25 mouse cellular contexts compared by ENCODE assay signal in genomic region chr3:159016426-159016825, GRCm38 (mm10).
"Had no signal": no experiment of that assay in that cellular context is flagged by ENCODE, and none has a peak within 500 bp of the region (broad histone marks: within the 10 kb centered on the region; RNA-seq: fewer than 3 reads in every experiment).

No protein-coding gene starts in this region.

- H3K27me3 ChIP-seq: heart, embryonic 12.5 days; hindbrain, embryonic 15.5 days; kidney, embryonic 15.5 days; limb, embryonic 13.5 days; limb, embryonic 15.5 days; liver, embryonic 12.5 days had no signal

- H3K4me3 ChIP-seq: gastrocnemius, adult 2 months; heart, embryonic 10.5 days; heart, embryonic 12.5 days; hindbrain, embryonic 13.5 days; hindbrain, embryonic 15.5 days; kidney, embryonic 15.5 days; limb, embryonic 13.5 days; limb, embryonic 15.5 days; liver, embryonic 12.5 days had no signal

- H3K27ac ChIP-seq: gastrocnemius, adult 2 months; heart, embryonic 10.5 days; hindbrain, embryonic 13.5 days; hindbrain, embryonic 15.5 days; hindbrain, postnatal 0 days; kidney, embryonic 15.5 days; kidney, postnatal 0 days; limb, embryonic 13.5 days; limb, embryonic 15.5 days; liver, embryonic 12.5 days; liver, embryonic 14.5 days had no signal

- ATAC-seq: hindbrain, postnatal 0 days; intestine, embryonic 16.5 days; liver, embryonic 12.5 days had no signal

- H3K9ac ChIP-seq: heart, embryonic 12.5 days; hindbrain, embryonic 13.5 days; hindbrain, embryonic 15.5 days; kidney, embryonic 15.5 days; limb, embryonic 13.5 days; limb, embryonic 15.5 days; liver, embryonic 12.5 days; liver, embryonic 14.5 days had no signal

- H3K4me2 ChIP-seq: heart, embryonic 12.5 days; hindbrain, embryonic 13.5 days; hindbrain, embryonic 15.5 days; kidney, embryonic 15.5 days; limb, embryonic 13.5 days; limb, embryonic 15.5 days; liver, embryonic 12.5 days had no signal

- H3K4me1 ChIP-seq: heart, embryonic 10.5 days; heart, embryonic 12.5 days; hindbrain, embryonic 13.5 days; hindbrain, embryonic 15.5 days; kidney, embryonic 15.5 days; limb, embryonic 13.5 days; limb, embryonic 15.5 days; liver, embryonic 12.5 days had no signal

- H3K9me3 ChIP-seq: heart, embryonic 10.5 days; heart, embryonic 12.5 days; hindbrain, embryonic 13.5 days; hindbrain, embryonic 15.5 days; kidney, embryonic 15.5 days; limb, embryonic 13.5 days; limb, embryonic 15.5 days; liver, embryonic 12.5 days had no signal

- DNase-seq: gastrocnemius, adult 2 months; gastrocnemius, postnatal 10 days; gastrocnemius, postnatal 25 days; heart, adult 18-20 months; heart, postnatal 10 days; kidney, adult 11 months; kidney, adult 2 months; kidney, adult 9 months; kidney, postnatal 14 days; kidney, postnatal 36 days; layer of hippocampus, adult 9-11 months; layer of hippocampus, postnatal 36 days; left cerebral cortex, postnatal 4 days had no signal

- H3K36me3 ChIP-seq: heart, embryonic 10.5 days; heart, embryonic 12.5 days; hindbrain, embryonic 13.5 days; hindbrain, embryonic 15.5 days; kidney, embryonic 15.5 days; limb, embryonic 13.5 days; limb, embryonic 15.5 days; liver, embryonic 12.5 days had no signal
